Mouse (Mus musculus): ENCODE measurements at regions not wholly inside any gene's neighbourhood (a gene's known extent, or its start where the extent isn't known, plus 50 kb on each side); places are given as distances from the start of the nearest gene placed in this dataset.

DNA sequence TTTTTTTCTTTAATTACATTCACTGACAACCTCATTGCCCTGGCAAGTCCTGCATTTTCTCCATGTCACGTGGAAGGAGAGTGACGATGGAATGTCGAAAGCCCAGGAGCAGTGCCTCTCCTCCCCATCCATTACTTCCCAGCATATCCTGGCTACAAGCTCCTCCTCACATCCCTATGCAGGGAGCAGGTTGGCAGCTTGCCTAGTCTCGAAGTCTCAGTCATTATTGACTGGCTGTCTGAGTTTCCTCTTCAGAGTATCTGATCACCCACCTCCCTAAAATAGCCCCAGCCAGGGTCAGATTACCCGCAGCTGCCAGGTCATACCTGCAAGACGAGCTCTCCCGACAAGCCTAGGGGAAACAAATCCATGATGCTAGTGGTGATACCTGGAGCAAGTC is 83.7 kb upstream of the Galnt15 start:
- DNase-seq: no peak

GRCm38 (mm10) chr14:31946032-31946431 is 82.8 kb upstream of the Galnt15 start:
- DNase-seq: no peak

DNA sequence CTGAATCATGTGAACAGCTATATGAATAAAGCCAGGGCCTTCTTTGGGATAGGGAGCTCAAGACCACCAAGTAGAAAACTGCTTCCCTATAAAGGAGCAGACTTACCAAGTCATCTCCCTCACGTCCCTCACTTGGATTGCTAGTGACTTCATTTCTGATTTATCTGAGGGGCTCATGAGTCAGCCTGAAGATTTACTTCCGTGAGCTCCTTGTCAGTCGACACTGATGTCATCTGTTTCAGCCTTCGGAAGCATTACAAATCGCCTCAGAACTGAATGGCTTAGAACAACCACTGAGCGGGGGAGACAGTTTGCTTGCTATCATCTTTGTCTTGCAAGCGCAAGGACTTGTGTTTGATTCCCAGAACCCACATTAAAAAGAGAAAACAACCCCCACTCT is 81.5 kb upstream of the Galnt15 start:
- no peak for DNase-seq

DNA sequence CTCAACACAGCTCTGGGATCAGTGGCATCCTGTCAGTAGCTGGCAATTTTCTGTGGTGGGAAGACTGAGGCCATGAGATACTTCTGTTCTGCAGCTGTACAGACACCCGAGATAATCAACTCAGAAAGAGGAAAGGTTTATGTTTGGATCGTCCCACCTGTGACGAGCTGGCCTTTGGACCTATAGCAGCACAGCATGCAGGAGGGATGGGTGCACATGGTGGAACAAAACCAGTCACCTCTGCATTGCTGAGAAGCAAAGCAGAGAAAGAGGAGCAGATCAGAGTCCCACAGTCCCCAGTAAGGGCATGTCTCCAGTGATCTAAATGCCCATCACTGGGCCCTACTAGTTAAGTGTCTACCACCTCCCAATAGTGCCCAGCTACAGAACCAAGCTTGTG is 76.9 kb upstream of the Galnt15 start:
- no peak for DNase-seq

GRCm38 (mm10) chr14:31953783-31954182 is 75.0 kb upstream of the Galnt15 start:
- DNase-seq: no peak

DNA sequence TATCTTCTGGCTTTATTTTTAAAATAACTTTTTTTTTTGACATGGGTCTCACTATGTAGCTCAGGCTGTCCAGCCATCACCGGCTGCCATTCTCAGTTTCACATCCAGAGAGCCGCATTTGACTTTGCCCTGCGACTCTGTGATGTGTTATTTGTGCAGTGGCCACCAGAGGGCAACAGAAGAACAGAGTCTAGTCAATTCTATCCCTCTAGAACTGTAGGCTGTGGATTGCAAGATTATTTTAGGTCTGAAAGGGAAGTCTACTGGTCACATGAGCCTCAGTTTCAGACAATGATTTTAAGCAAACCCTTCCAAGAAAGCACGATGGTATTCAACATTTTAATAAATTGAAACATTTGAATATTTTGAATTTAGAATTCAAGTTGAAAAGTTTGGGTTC is 73.8 kb upstream of the Galnt15 start:
- DNase-seq: peak; percentile 82

GRCm38 (mm10) chr14:31957211-31957638 is 71.6 kb upstream of the Galnt15 start:
- DNase-seq: no peak

DNA sequence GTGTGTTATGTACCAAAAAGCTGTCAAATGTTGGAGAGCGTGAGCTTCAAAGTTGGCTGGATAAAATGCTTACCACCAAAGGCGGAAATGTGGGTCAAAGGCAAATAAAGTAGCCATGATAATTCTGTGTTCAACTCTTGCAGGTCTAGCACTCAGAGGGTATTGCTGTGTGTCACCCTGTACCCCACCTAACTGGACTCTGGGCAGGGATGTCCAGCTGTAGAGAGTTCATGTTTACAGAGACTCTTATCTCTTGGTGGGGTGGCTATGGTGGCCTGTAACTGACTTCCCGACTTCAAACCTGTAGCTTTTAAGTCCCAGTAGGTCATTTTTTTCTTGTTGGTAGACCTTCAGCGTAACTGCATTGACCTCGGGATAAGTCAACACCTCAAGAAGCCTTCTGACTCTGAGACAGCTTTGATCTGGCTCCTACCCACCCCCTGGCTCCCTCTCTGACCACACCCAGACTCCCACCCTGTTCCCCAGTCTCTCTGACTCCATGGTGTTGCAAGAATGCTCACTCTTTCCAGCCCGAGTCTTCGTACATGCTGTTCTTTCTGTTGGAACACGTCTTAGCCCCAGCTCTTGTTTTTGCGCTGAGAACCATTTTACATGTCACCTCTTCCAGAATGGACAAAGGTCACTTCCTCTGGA is 68.5 kb upstream of the Galnt15 start:
- no peak for DNase-seq

DNA sequence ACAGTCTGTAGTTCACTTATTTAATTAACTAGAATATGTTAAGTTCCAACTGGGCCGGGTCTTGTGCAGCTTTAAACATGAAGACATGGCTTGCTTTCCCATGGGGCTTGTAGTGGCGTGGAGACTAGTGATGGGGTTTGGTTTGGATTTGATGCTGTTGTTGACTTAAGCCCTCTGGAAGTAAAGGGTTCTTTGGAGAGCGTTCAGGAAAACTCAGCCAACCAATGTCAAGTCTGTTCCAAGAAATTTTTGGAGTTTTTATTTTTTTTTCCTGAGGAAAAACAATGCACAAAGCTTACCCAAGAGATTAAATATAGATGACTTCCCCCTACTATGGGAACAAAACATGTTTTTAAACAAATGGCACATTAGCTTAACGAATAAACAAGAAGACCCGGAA is 67.3 kb upstream of the Galnt15 start:
- no peak for DNase-seq

DNA sequence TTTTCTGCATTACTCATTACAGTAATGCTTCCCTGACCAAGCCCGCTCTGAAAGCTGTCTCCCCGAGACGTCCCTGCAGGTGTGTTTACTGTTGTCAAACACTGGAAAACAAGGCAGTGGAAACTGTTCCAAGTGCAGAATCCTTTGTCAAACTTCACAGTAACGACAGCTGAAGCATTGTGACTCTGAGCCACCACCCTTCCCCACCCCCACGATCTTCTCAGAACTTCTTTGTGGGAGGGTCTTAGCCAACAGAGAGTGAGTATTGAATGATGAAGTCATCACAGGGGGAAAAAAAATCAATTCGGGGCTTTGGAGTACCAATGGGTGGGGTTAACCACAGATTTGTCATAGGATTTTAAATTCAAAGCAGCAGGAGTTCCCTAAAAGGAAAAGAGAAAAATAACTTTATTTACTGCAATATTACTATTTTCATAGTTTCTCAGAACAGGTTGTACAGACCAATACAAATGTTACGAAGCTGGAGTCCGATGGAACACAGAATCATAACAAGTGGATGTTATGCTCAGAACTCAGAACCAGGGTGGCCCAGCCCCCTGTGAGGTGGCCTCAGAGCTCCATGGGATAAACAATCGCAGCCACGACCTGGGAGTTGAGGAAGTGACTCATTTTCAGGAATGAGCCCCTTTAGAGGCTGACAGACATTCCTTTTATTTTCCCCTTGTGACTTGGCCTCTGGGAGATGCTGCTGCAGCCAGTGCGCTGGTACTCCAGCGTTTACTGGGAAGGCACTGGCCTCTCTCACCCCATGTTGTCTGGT is 65.5 kb upstream of the Galnt15 start:
- no peak for DNase-seq

DNA sequence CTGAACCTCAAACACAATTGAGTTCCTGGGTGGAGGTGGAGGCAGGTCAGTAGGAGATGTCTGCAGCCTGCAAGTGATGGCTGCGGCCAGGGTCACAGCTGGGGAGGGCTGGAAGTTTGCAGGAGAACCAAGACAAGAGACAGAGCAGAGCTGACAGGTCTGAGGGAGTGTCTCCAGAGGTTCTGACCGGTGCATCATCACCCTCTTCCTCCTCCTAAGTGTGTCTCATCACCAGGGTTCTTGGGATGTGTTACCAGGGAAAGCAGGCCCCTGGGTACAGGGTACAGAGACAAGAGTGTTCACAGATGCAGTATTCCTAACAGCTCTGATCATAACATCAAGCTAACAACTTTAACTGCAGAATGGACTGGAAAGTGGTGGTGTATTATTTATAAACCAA is 64.7 kb upstream of the Galnt15 start:
- no peak for DNase-seq

DNA sequence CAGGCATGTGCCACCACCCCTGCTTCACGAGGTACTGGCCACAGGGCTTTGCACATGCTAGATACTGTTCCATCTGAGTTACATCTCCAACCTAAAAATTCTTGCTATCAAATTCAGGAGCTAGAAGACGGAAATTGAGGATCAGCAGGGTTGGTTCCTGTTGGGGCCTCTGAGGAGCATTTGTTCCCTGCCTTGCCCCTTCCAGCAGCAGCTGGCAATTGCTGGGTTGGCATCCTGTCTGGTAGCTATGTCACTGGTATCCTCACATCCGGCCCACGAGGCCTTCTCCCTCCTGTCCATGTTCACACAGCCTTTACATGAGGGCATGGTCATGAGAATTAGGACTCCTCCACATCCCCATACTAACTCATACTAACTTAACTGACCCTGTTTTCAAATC is 64.0 kb upstream of the Galnt15 start:
- DNase-seq: no peak

- DNase-seq: no peak
These were observed 59.3 kb upstream of the Galnt15 start for GRCm38 (mm10) chr14:31969531-31969930.

DNA sequence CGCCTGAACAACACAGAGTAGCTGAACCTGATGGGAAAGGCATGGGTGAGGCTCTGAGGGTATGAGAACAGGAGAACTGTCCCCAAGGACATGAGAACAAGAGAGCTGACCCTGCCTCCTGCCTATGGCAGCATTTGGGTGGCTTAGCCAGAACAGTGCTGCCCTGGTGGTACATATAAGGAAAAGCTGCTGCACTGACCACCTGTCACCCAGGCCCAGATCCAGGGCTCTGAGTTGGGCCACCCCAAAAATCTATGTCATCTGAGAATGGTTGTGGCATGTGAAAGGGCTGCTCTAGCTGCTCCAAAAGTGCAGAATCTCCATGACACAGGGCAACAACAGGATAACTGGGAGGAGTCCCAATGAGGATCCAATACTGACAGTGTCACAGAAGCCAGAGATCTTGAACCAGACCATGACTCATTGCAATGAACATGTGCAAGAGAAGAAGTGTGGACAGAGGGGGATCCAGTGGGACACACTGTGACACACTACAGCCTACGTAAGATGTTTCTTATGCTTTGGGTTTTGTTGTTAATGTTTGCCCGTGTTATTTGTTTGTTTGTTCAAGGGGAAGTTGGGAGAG is 58.5 kb upstream of the Galnt15 start:
- DNase-seq: no peak

DNA sequence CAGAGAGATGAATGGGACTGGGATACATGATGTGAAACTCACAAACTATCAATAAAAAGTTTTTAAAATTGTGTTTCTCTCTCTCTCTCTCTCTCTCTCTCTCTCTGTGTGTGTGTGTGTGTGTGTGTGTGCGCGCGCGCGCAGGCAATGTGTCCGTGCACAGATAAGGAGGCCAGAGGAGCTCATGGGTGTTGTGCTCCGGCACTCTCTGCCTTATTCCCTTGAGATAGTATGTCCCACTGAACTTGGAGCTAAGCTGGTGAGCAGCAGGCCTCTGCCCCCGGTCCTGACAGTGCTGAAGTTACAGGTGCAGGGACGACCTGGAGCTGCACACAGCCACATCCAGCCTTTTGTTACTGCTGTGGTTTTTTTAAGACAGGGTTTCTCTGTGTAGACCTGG is 57.9 kb upstream of the Galnt15 start:
- no peak for DNase-seq

DNA sequence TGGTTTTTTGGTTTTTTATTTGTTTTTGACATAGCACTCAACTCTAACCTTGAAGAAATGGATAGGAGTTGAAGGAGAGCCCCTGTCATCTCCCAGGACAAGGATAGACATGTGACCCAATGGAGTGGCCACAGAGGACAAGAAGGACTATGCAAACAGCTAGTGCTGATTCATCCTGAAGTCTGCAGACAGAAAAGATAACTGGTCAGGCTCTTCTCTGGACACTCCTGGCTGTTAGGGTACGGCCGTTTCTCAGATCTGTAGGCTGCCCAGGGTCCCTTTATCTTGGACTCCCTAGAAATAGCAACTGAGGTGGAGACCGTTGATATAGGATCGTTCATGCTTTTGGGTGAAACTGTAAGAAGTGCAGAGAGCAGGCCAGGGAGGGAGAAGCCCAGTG is 55.1 kb upstream of the Galnt15 start:
- DNase-seq: no peak

DNA sequence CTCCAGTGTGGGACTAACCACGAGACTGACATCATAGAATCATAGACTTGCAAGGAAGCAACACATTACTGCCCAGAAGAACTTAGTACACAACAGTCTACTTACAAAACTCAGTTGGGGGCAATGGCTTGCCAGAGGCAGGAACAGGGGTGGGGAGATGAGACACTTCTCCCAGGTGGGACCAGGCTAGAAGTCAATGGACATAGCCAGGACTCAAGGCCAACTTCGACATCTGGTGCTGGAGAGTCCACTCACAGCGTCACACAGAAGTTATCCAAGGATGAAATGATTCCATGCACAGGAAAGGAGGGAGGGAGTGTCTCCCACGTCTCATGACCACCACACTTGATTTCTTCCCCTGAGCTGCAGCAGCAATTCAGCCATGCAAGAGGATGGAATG is 50.6 kb upstream of the Galnt15 start:
- no peak for DNase-seq

DNA sequence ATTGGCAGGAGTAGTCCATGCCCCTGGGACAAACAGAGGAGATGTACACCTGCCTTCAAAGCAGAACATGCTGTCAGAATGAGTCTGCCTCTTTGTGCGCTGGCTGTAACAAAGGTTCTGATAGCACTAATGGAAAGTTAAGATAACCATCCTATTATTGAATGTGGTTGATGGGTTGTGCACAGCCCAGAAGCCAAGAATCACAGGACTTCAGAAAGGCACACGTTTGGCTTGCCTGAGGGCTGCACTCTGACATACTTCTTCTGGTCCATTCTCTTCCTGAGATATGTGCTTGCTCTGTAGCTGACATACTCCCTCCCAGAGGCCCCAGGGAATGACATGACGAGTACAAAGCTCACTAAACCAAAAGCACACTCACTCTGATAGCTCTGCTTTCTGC is 50.1 kb upstream of the Galnt15 start:
- no peak for DNase-seq

Measured in adrenal gland, postnatal 25 days (tissue).